Mouse (Mus musculus) stomach, adult 2 months (tissue): ENCODE data around the gene Kcnab3. TPM values are rescaled to one million over a fixed set of nuclear protein-coding genes. Genes with fewer than 3 reads are reported as not detected.

Source experiments
- polyA plus RNA-seq: library from polyadenylated mRNA; depleted of rRNA; stranded (reverse); fragments of >200 nt; gene quantifications from 2 replicates; pipeline ENCODE4 v1.2.3, GENCODE M21; 2012; rRNA removed

Gene Kcnab3
- polyA plus RNA-seq: 0.76 and 1.3 TPM in 2 replicates

DNA sequence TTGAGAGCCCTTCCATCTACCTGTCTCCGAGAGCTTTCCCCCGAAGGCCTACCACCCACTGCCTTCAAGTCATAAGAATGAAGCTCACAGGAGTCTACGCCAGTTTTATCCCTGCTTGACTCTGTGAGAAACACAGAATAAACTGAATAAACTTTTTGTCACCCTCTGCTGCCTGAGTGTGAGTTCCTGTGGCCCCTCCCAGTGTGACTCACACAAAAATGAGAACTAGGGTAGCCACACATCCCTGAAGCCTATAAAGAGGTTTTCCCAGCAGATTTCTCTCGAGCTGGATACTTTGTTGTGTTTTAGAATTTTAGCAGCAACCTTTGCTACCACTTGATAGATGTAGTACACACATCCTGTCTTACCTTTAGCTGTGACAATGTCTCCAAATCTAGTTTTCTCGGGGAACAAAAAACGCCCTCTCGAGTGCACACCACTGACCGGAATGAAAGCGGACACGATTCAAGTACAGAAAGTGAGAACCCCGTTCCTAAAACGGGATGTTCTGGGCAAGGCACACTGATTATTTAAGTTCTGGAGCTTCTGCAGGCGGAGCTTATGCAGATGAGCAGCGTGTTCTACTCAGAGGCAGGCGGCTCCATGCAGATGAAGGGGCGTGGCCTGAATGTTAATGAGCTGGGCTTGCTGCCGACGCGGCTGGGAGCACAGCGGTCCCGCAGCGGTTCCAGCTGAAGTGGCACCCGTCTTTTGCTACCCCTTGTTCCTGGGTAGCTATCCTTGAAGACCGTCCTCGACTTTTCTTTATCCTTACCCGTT is at the start of gene Kcnab3:
Gene Kcnab3, plus strand, starts transcription at position 631 of the 780 bp plus-strand sequence.

DNA sequence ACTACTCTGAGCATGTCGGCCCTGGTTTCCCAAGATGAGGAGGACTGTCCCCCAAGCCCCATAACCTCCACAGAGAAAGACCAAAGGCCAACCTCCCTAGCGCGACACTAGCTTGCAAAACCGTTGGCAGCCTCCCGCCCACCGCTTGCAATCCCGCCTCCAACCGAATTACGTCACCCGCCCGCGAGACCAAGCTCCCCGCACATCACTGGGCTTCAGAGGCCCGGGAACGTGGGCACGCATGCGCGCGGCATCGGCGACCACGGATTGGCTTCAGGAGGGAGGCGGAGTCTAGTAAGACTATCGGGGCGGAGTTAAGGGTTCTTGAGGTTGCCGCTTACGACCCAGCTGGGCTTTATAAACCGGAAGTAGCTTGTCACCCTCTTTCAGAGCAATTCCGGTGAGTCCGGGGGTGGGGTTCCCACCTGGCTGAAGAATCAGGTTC is 2.4 kb upstream of the Kcnab3 start, which contains the start of the genes Cntrob and Trappc1:
Gene Cntrob, minus strand, starts transcription at position 109 of the 445 bp plus-strand sequence.
Gene Trappc1, plus strand, starts transcription at position 314 of the 445 bp plus-strand sequence.

DNA sequence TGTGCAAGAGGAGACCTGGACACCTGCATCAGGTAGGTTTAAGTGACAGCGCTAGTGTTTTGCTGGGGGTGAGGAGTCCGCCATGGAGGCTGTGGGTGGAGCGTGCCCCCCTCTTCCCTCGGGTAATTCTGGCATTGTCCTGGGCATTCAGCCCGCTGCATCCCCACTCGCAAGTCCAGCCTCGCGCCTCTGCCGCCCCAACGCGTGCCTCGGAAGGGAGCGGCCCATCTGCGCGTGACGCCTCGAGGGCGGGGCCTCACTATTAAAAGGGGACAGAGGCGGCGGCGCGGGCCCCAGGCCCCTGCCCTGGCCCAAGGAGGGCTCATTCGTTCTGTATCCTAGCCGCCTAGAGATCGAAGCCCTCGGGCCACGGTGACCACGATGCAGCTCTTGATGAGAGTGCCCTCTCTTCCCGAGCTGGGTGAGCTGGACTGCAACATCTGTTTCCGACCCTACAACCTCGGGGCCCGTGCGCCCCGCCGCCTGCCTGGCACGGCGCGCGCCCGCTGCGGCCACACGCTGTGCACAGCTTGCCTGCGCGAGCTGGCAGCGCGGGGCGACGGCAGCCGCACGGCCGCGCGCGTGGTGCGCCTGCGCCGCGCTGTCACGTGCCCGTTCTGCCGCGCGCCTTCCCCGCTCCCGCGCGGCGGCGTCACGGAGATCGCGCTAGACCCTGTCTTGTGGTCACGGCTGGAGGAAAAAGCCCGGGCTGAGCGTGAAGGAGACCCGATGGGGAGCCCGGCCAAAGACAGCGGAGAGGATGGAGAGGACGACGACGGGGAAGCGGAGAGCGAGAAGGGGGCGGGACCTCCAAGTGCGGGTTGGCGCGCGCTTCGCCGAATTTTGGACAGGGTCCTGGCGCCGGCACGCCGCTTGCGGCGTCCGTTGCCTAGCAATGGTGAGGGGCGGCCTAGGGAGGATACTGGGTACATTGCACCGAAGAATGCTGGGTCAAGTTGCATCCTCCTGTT is 14.4 kb downstream of the Kcnab3 start, which contains the start of gene Rnf227:
Gene Rnf227, plus strand, starts transcription at position 301 of the 971 bp plus-strand sequence.

DNA sequence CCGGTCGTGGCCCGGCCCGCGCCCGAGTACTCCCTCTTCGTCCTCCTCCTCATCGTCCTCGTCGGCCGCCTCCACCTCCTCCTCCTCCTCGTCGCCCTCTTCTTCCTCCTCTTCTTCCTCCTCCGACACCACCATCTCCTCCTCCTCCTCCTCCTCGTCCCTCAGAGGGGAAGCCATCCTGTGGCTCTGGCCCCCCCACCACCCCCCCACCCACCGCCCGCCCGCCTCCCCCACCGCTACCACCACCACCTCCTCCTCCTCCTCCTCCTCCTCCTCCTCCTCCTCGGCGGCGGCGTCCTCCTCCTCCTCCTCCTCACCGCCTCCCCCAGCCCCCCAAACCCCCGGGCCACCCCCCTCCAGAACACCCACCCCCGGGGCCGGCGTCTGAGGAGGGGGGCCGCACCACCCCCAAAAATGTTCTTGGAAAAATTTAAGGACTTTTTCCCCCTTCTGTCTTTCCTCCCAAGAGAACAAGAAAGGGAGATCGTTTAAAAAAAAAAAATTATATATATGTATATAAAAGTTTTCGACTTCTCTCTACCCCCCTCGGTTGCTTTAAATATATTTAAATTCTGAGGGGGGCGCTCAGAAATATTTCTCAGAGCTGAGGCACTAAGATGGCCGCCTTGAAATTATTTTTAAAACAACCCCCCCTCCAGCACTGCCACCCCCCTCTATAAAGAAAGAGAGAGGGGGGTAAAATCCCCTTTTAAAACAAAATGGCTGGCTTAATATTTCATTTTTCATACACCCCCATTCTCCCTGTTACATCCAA is 43.3 kb downstream of the Kcnab3 start, which contains the start of gene Chd3:
Gene Chd3, minus strand, starts transcription at position 192 of the 775 bp plus-strand sequence.

Other genes starting within 250 kb of the Kcnab3 start
- 78.1 and 119 TPM in 2 replicates for gene Vamp2, start 237.8 kb upstream of the Kcnab3 start, polyA plus RNA-seq
- 9.6 and 9.8 TPM in 2 replicates for gene Per1, start 231.0 kb upstream of the Kcnab3 start, polyA plus RNA-seq
- 1.00 and 1.9 TPM in 2 replicates for gene Hes7, start 205.9 kb upstream of the Kcnab3 start, polyA plus RNA-seq
- gene 9130213A22Rik, start 203.7 kb upstream of the Kcnab3 start, polyA plus RNA-seq: 0.53 and 0.80 TPM in 2 replicates
- gene Aloxe3, start 200.4 kb upstream of the Kcnab3 start, polyA plus RNA-seq: 35.1 and 49.7 TPM in 2 replicates
- gene Alox12b, start 169.3 kb upstream of the Kcnab3 start, polyA plus RNA-seq: 27.0 and 30.6 TPM in 2 replicates
- 0.18 TPM in 1 of 2 replicates, not detected in the other for gene Alox8, start 128.4 kb upstream of the Kcnab3 start, polyA plus RNA-seq
- 0.02 TPM in 1 of 2 replicates, not detected in the other for gene Gucy2e, start 89.2 kb upstream of the Kcnab3 start, polyA plus RNA-seq
- gene Cntrob, start 2.5 kb upstream of the Kcnab3 start, polyA plus RNA-seq: 2.4 and 2.7 TPM in 2 replicates
- gene Trappc1, start 2.3 kb upstream of the Kcnab3 start, polyA plus RNA-seq: 11.5 and 14.4 TPM in 2 replicates
- gene Rnf227, start 14.2 kb downstream of the Kcnab3 start, polyA plus RNA-seq: 1.6 and 12.4 TPM in 2 replicates
- 44.4 and 47.6 TPM in 2 replicates for gene Chd3, start 43.1 kb downstream of the Kcnab3 start, polyA plus RNA-seq
- gene Naa38, start 69.2 kb downstream of the Kcnab3 start, polyA plus RNA-seq: 96.6 and 133 TPM in 2 replicates
- 3.3 TPM in 2 replicates for gene Cyb5d1, start 69.4 kb downstream of the Kcnab3 start, polyA plus RNA-seq
- 22.8 and 37.9 TPM in 2 replicates for gene Tmem88, start 72.0 kb downstream of the Kcnab3 start, polyA plus RNA-seq
- 9.5 and 10.6 TPM in 2 replicates for gene Kdm6b, start 87.4 kb downstream of the Kcnab3 start, polyA plus RNA-seq
- 0.01 and 0.08 TPM in 2 replicates for gene Dnah2, start 222.9 kb downstream of the Kcnab3 start, polyA plus RNA-seq
- gene Efnb3, start 233.9 kb downstream of the Kcnab3 start, polyA plus RNA-seq: 0.27 and 0.34 TPM in 2 replicates